Mouse (Mus musculus) midbrain, postnatal 0 days (tissue): ENCODE results near the gene Mras. TPM values are rescaled to one million over a fixed set of nuclear protein-coding genes. Genes with fewer than 3 reads are reported as not detected.
A peak's percentile ranks its signal among the peaks of the same experiment; 100 is the strongest.

Experiments
- ATAC-seq: fragments of 200-750 bp; cut with Nextera tagmentation; 2 replicates; pipeline ENCODE4 v1.8.0; 2017; ENCODE audit warnings: moderate number of reproducible peaks, mild to moderate bottlenecking, moderate TSS enrichment, moderate library complexity; ENCODE audit not compliant: low FRiP score
- DNase-seq: peaks from one replicate; pipeline ENCODE4 v3.0.0-alpha.2; 2015; ENCODE audit warnings: low spot score
- H3K27ac ChIP-seq: fragments of 300-500 bp; sonication (generic); 2 replicates; pipeline ENCODE4 v1.5.1; 2014; ENCODE audit warnings: low read depth, mild to moderate bottlenecking, low read length, mixed read lengths
- H3K27me3 ChIP-seq: fragments of 300-500 bp; sonication (generic); 2 replicates; pipeline ENCODE4 v1.6.1; 2014; ENCODE audit warnings: low read length, control low read depth, mixed read lengths; ENCODE audit not compliant: insufficient read depth
- H3K36me3 ChIP-seq: fragments of 300-500 bp; sonication (generic); 2 replicates; pipeline ENCODE4 v1.6.1; 2014; ENCODE audit warnings: low read length, control low read depth, mixed read lengths; ENCODE audit not compliant: insufficient read depth
- H3K4me1 ChIP-seq: fragments of 300-500 bp; sonication (generic); 2 replicates; pipeline ENCODE4 v1.6.1; 2014; ENCODE audit warnings: mild to moderate bottlenecking, control low read depth, antibody characterized with exemption, low read length, mixed read lengths; ENCODE audit not compliant: insufficient read depth
- H3K4me2 ChIP-seq: fragments of 300-500 bp; sonication (generic); 2 replicates; pipeline ENCODE4 v1.6.1; 2014; ENCODE audit warnings: low read depth, mild to moderate bottlenecking, low read length, mixed read lengths; ENCODE audit not compliant: poor library complexity, severe bottlenecking
- H3K4me3 ChIP-seq: fragments of 300-500 bp; sonication (generic); 2 replicates; pipeline ENCODE4 v1.5.1; 2014; ENCODE audit warnings: low read depth, mild to moderate bottlenecking, low read length, moderate library complexity
- H3K9ac ChIP-seq: fragments of 300-500 bp; sonication (generic); replicated peaks from 2 replicates; pipeline ENCODE4 v1.6.1; 2014; ENCODE audit warnings: mild to moderate bottlenecking, low read length, moderate library complexity, mixed read lengths; ENCODE audit not compliant: poor library complexity, severe bottlenecking
- H3K9me3 ChIP-seq: fragments of 300-500 bp; sonication (generic); 2 replicates; pipeline ENCODE4 v1.6.1; 2016; ENCODE audit warnings: low read length, control low read depth
- CTCF ChIP-seq: IDR thresholded peaks from 2 replicates; pipeline ENCODE4 v1.5.1; 2016; ENCODE audit warnings: antibody characterized with exemption, mild to moderate bottlenecking
- WGBS: fragments of 180-500 bp; shearing (Covaris S2); extraction: QIAGEN DNeasy Blood & Tissue Kit; methylation state at CpG from one replicate; pipeline ENCODE4 v1.1.7; 2014; 5-methylcytosine and 5-hydroxymethylcytosine counted together
- polyA plus RNA-seq: library from polyadenylated mRNA; unstranded; fragments of >200 nt; fragmentation: Nextera tagmentation; extraction: Ambion mirVana; gene quantifications from 2 replicates; pipeline ENCODE4 v1.2.1, GENCODE M21; 2015
- total RNA-seq: library from RNA; depleted of rRNA; stranded (reverse); fragments of >200 nt; gene quantifications from 2 replicates; pipeline ENCODE4 v1.2.3, GENCODE M21; 2014

Mras gene
- total and polyA plus RNA-seq, 2 experiments from 2014 or later, result 72.6 to 92.9 TPM

DNA sequence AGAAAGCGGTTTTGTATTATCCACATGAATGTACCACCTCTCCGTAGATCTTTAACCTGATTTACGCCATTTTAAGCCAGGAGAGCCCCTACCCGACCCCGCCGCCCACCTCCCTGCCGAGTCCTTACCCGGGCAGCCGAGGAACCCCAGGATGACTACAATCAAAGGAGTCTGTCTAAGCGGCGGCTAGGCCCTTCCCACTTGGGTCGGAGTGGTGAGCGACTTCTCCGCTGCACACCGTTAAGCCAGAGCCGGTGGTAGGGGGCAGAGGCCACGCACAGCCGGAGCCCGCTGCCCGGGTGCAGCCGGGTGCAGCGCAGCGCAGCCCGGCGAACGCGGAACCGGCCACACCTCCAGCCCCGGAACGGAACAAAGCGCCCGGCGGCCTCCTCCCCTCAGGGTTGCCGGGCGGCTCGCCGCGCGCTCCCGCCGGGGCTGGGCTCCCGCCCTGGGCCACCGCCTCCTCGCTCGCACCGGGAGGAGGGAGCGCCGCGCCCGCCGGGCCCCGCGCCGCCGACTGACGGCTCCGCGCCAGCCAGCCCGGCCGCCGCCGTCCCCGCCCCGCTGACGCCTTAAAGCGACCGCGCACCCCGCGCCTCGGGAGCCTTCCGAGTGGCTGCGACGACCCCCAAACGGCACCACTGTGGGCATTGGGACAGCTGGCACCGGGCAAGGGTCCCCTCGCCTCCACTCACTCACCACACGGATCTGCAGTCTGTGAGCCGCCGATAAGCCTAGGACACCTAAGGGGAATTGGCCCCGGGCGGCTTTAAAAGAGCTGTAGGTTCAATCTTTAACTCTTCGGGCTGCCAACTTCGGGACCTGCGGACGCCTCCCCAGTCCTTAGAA is 775 bp downstream of the Mras start:
- Histone ChIP-seq H3K27ac (peak overlapping the region; percentile 92), H3K36me3 (no peaks in the 10 kb centered on the region), H3K4me2 (peak overlapping the region; percentile 92), H3K9me3 (no peaks in the 10 kb centered on the region), H3K27me3 (no peaks in the 10 kb centered on the region), H3K9ac (peak overlapping the region; percentile 92), H3K4me1 (peaks cover 25% of the 10 kb centered on the region; the same call in 1 of the 2 replicates), H3K4me3 (peak overlapping the region; percentile 87)
- ATAC-seq, result peak; percentile 66
- WGBS, result 1% methylated on average over 49 of the region's 86 CpGs
- peak; percentile 74 for DNase-seq
- TF ChIP-seq CTCF, result no peak

- DNase-seq (peak; percentile 76), ATAC-seq (peak; percentile 58)
- peak overlapping the region; percentile 87 for H3K4me3 ChIP-seq
- TF ChIP-seq CTCF, result no peak
- H3K4me2 ChIP-seq, result peak overlapping the region; percentile 92
- no peaks in the 10 kb centered on the region for H3K36me3 ChIP-seq
- H3K27ac ChIP-seq, result peak overlapping the region; percentile 92
- H3K4me1 ChIP-seq, result peaks cover 25% of the 10 kb centered on the region; the same call in 1 of the 2 replicates
- H3K27me3 ChIP-seq, result no peaks in the 10 kb centered on the region
- peak overlapping the region; percentile 92 for H3K9ac ChIP-seq
- H3K9me3 ChIP-seq, result no peaks in the 10 kb centered on the region
- 8% methylated on average over 16 of the region's 16 CpGs for WGBS
Measured at GRCm38 (mm10) chr9:99435619-99436181, 1.5 kb downstream of the Mras start.

DNA sequence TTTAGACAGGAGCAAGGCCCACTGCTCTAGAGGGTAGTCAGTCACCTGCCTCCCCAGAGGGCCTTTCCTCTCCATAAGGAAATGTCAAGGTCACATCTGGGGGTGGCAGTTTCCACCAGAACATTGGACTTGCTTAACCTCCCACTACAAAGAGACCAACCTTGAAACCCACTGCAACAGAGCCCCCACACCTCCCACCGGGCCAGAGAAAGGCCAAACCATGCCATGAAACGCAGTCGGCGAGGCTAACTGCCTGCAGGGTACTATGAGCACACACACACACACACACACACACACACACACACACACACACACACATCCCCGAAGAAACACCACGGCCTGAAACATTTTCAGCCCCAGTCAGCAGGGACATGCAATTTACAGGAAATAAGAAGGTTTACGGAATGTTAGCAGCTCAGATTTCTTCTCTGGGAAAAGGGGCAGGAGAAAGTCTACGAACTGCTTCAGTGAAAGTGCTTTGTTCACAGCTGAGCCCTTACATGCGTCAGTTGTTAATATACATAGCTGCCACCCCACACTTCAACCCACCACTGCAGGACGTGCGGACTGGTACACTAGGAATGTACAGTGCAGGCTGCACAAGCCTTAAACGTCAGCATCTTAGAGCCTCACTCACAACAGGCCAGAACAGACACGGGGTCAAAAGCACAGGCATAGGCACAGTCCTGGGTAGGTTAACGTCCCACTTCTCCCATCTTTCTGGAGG is 2.1 kb downstream of the Mras start:
- Histone ChIP-seq H3K27ac (peak overlapping the region; percentile 92), H3K4me3 (peak overlapping the region; percentile 87), H3K4me2 (peak overlapping the region; percentile 92), H3K4me1 (peaks cover 25% of the 10 kb centered on the region; the same call in 1 of the 2 replicates), H3K27me3 (no peaks in the 10 kb centered on the region), H3K36me3 (no peaks in the 10 kb centered on the region), H3K9me3 (no peaks in the 10 kb centered on the region), H3K9ac (peak overlapping the region; percentile 92)
- DNase-seq, result no peak
- WGBS, result 12% methylated on average over 14 of the region's 14 CpGs
- peak; percentile 25; the same call in 1 of the 2 replicates for ATAC-seq
- TF ChIP-seq CTCF, result no peak

DNA sequence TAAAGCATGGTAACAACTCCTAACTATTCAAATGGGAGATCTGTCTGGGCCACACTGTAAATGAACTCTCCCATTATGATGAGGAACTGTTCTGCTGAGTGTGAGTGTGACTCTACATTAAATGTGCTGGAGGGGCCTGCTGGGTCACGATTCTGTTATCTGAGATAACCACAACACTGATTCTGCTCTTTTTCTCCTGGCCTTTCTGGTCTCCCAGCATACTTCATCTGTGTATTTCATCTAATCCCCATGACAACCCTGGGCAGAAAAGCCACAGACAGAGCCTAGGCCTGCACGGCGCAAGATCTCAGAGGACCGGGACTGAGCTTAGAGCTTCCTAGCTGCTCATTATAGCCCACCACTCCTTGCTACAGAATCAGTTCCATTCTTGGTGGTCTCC is 4.7 kb downstream of the Mras start:
- Histone ChIP-seq H3K27me3 (no peaks in the 10 kb centered on the region), H3K36me3 (no peaks in the 10 kb centered on the region), H3K4me1 (peaks cover 23% of the 10 kb centered on the region; the same call in 1 of the 2 replicates), H3K4me3 (no peak overlapping the region), H3K27ac (no peak overlapping the region), H3K9me3 (no peaks in the 10 kb centered on the region), H3K4me2 (no peak overlapping the region), H3K9ac (no peak overlapping the region)
- no peak for DNase-seq
- no peak for TF ChIP-seq CTCF
- ATAC-seq, result no peak
- 75% methylated on average over 4 of the region's 4 CpGs for WGBS

- Histone ChIP-seq H3K4me3 (no peak overlapping the region), H3K9ac (no peak overlapping the region), H3K27me3 (no peaks in the 10 kb centered on the region), H3K4me2 (no peak overlapping the region), H3K27ac (no peak overlapping the region), H3K36me3 (no peaks in the 10 kb centered on the region), H3K9me3 (no peaks in the 10 kb centered on the region), H3K4me1 (peaks cover 20% of the 10 kb centered on the region; the same call in 1 of the 2 replicates)
- no peak for DNase-seq
- no peak for ATAC-seq
- TF ChIP-seq CTCF, result no peak
- 78% methylated on average over 6 of the region's 6 CpGs for WGBS
Measured at GRCm38 (mm10) chr9:99431963-99432362, 5.2 kb downstream of the Mras start.
